Mouse (Mus musculus) midbrain, embryonic 10.5 days (tissue): ENCODE measurements around the gene Vps13c. TPM values are rescaled to one million over a fixed set of nuclear protein-coding genes. Genes with fewer than 3 reads are reported as not detected.

ENCODE experiments used
- DNase-seq: peaks from one replicate; pipeline ENCODE4 v3.0.0-alpha.2; 2017; ENCODE audit warnings: low spot score
- H3K27ac ChIP-seq: fragments of 300-500 bp; sonication (generic); replicated peaks from 2 replicates; pipeline ENCODE4 v1.5.1; 2016; ENCODE audit warnings: mild to moderate bottlenecking
- H3K27me3 ChIP-seq: fragments of 300-500 bp; sonication (generic); 2 replicates; pipeline ENCODE4 v1.6.1; 2016; ENCODE audit warnings: low read depth, mild to moderate bottlenecking; ENCODE audit not compliant: poor library complexity, severe bottlenecking
- H3K36me3 ChIP-seq: fragments of 300-500 bp; sonication (generic); 2 replicates; pipeline ENCODE4 v1.6.1; 2016; ENCODE audit warnings: mild to moderate bottlenecking, moderate library complexity
- H3K4me1 ChIP-seq: fragments of 300-500 bp; sonication (generic); 2 replicates; pipeline ENCODE4 v1.6.1; 2016
- H3K4me3 ChIP-seq: fragments of 300-500 bp; sonication (generic); 2 replicates; pipeline ENCODE4 v1.5.1; 2016; ENCODE audit warnings: mild to moderate bottlenecking, moderate library complexity
- H3K9me3 ChIP-seq: fragments of 300-500 bp; sonication (generic); replicated peaks from 2 replicates; pipeline ENCODE4 v1.6.1; 2016; ENCODE audit warnings: mild to moderate bottlenecking
- WGBS: fragments of 180-500 bp; shearing (Covaris S2); methylation state at CpG from one replicate; pipeline ENCODE4 v1.1.7; 2016; 5-methylcytosine and 5-hydroxymethylcytosine counted together
- polyA plus RNA-seq: library from polyadenylated mRNA; unstranded; fragments of >200 nt; fragmentation: Nextera tagmentation; extraction: Ambion mirVana; gene quantifications from 2 replicates; pipeline ENCODE4 v1.2.1, GENCODE M21; 2016

The Vps13c gene
- polyA plus RNA-seq, 1 experiment from 2014 or later = 4.0 TPM

- Histone ChIP-seq H3K4me1 (peaks cover 8% of the 10 kb centered on the region), H3K4me3 (no peak overlapping the region), H3K36me3 (no peaks in the 10 kb centered on the region), H3K9me3 (no peaks in the 10 kb centered on the region), H3K27me3 (no peaks in the 10 kb centered on the region), H3K27ac (no peak overlapping the region)
- DNase-seq = peak; percentile 24
- 22% methylated on average over 8 of the region's 8 CpGs for WGBS
Measured at GRCm38 (mm10) chr9:67813665-67814337, 26.4 kb upstream of the Vps13c start.

- Histone ChIP-seq H3K36me3 (no peaks in the 10 kb centered on the region), H3K4me1 (peaks cover 8% of the 10 kb centered on the region), H3K27me3 (no peaks in the 10 kb centered on the region), H3K9me3 (no peaks in the 10 kb centered on the region), H3K27ac (no peak overlapping the region), H3K4me3 (no peak overlapping the region)
- 74% methylated on average over 2 of the region's 2 CpGs for WGBS
- DNase-seq = no peak
Measured at GRCm38 (mm10) chr9:67816172-67816928, 23.8 kb upstream of the Vps13c start.

GRCm38 (mm10) chr9:67817898-67818667 lies 22.1 kb upstream of the Vps13c start:
- H3K27me3 ChIP-seq = no peaks in the 10 kb centered on the region
- H3K4me1 ChIP-seq = peaks cover 8% of the 10 kb centered on the region
- no peak overlapping the region for H3K4me3 ChIP-seq
- no peak for DNase-seq
- H3K27ac ChIP-seq = no peak overlapping the region
- H3K9me3 ChIP-seq = no peaks in the 10 kb centered on the region
- 74% methylated on average over 10 of the region's 10 CpGs for WGBS
- no peaks in the 10 kb centered on the region for H3K36me3 ChIP-seq

GRCm38 (mm10) chr9:67818668-67818950 lies 21.6 kb upstream of the Vps13c start:
- DNase-seq = no peak
- Histone ChIP-seq H3K27ac (no peak overlapping the region), H3K4me3 (no peak overlapping the region), H3K4me1 (peaks cover 7% of the 10 kb centered on the region), H3K27me3 (no peaks in the 10 kb centered on the region), H3K9me3 (no peaks in the 10 kb centered on the region), H3K36me3 (no peaks in the 10 kb centered on the region)
- WGBS = 93% methylated on average over 4 of the region's 4 CpGs

GRCm38 (mm10) chr9:67823131-67823530 lies 17.1 kb upstream of the Vps13c start:
- Histone ChIP-seq H3K36me3 (no peaks in the 10 kb centered on the region), H3K27me3 (no peaks in the 10 kb centered on the region; the same call in 1 of the 2 replicates), H3K4me1 (no peaks in the 10 kb centered on the region), H3K4me3 (no peak overlapping the region), H3K27ac (no peak overlapping the region), H3K9me3 (peaks cover 3% of the 10 kb centered on the region; the same call in 1 of the 2 replicates)
- no peak for DNase-seq
- WGBS = 80% methylated on average over 5 of the region's 5 CpGs

- WGBS = 87% methylated on average over 7 of the region's 7 CpGs
- DNase-seq = no peak
- Histone ChIP-seq H3K9me3 (peaks cover 3% of the 10 kb centered on the region; the same call in 1 of the 2 replicates), H3K27ac (no peak overlapping the region), H3K27me3 (peaks cover 21% of the 10 kb centered on the region), H3K4me1 (peaks cover 2% of the 10 kb centered on the region), H3K4me3 (no peak overlapping the region), H3K36me3 (no peaks in the 10 kb centered on the region)
Measured at GRCm38 (mm10) chr9:67825527-67825926, 14.7 kb upstream of the Vps13c start.

- DNase-seq = peak; percentile 45
- H3K4me1 ChIP-seq = peaks cover 21% of the 10 kb centered on the region
- H3K27ac ChIP-seq = no peak overlapping the region
- no peak overlapping the region for H3K4me3 ChIP-seq
- H3K9me3 ChIP-seq = peaks cover 3% of the 10 kb centered on the region; the same call in 1 of the 2 replicates
- H3K27me3 ChIP-seq = peaks cover 48% of the 10 kb centered on the region
- WGBS = 8% methylated on average over 3 of the region's 3 CpGs
- no peaks in the 10 kb centered on the region for H3K36me3 ChIP-seq
Measured at GRCm38 (mm10) chr9:67828182-67828581, 12.0 kb upstream of the Vps13c start.

- Histone ChIP-seq H3K4me3 (peak overlapping the region; percentile 60), H3K36me3 (no peaks in the 10 kb centered on the region), H3K4me1 (peaks cover 21% of the 10 kb centered on the region), H3K27me3 (peaks cover 65% of the 10 kb centered on the region), H3K9me3 (no peaks in the 10 kb centered on the region), H3K27ac (peak overlapping the region; percentile 52)
- WGBS = 2% methylated on average over 84 of the region's 84 CpGs
- DNase-seq = peak; percentile 68
Measured at GRCm38 (mm10) chr9:67830411-67831358, 9.5 kb upstream of the Vps13c start.

- Histone ChIP-seq H3K4me3 (peak overlapping the region; percentile 60), H3K27ac (peak overlapping the region; percentile 52; the same call in 1 of the 2 replicates), H3K4me1 (peaks cover 21% of the 10 kb centered on the region), H3K27me3 (peaks cover 65% of the 10 kb centered on the region), H3K9me3 (no peaks in the 10 kb centered on the region), H3K36me3 (no peaks in the 10 kb centered on the region)
- no peak for DNase-seq
- 1% methylated on average over 57 of the region's 57 CpGs for WGBS
Measured at GRCm38 (mm10) chr9:67831359-67832045, 8.7 kb upstream of the Vps13c start.

GRCm38 (mm10) chr9:67832046-67832605 lies 8.1 kb upstream of the Vps13c start, which contains the start of gene C2cd4a:
C2cd4a (minus strand) TSS chr9:67832330.
- WGBS = 4% methylated on average over 20 of the region's 20 CpGs
- no peaks in the 10 kb centered on the region for H3K9me3 ChIP-seq
- no peaks in the 10 kb centered on the region for H3K36me3 ChIP-seq
- peak within 1 kb of the TSS; percentile 60 for H3K4me3 ChIP-seq
- H3K27ac ChIP-seq = peak within 1 kb of the TSS; percentile 52; the same call in 1 of the 2 replicates
- DNase-seq = peak; percentile 56
- H3K4me1 ChIP-seq = peaks cover 21% of the 10 kb centered on the region
- H3K27me3 ChIP-seq = peaks cover 65% of the 10 kb centered on the region

GRCm38 (mm10) chr9:67834535-67834934 lies 5.7 kb upstream of the Vps13c start:
- 84% methylated on average over 5 of the region's 5 CpGs for WGBS
- DNase-seq = no peak
- Histone ChIP-seq H3K27me3 (peaks cover 54% of the 10 kb centered on the region), H3K4me1 (peaks cover 21% of the 10 kb centered on the region), H3K9me3 (no peaks in the 10 kb centered on the region), H3K36me3 (no peaks in the 10 kb centered on the region), H3K4me3 (no peak overlapping the region), H3K27ac (no peak overlapping the region)
